Mouse (Mus musculus): ENCODE measurements around the gene Olfr329-ps. TPM values are rescaled to one million over a fixed set of nuclear protein-coding genes. Genes with fewer than 3 reads are reported as not detected.

Gene Olfr329-ps
- polyA plus RNA-seq, 1 experiment = 0.56 TPM

GRCm38 (mm10) chr11:58492455-58492854 lies 53.8 kb downstream of the Olfr329-ps start, which contains the start of gene Olfr332:
Gene Olfr332 (minus strand): TSS chr11:58492555.
- H3K27me3 ChIP-seq (ENCODE audit: control insufficient read depth, insufficient read depth, low read length) = no peaks in the 10 kb centered on the region
- H3K27ac ChIP-seq (ENCODE audit: control insufficient read depth, insufficient read depth, low read depth, low read length) = no peak within 1 kb of the TSS
- H3K4me1 ChIP-seq (ENCODE audit: control insufficient read depth, insufficient read depth, low read length) = 0 out of 2 replicates have a peak, but pooled peaks cover 2% of the 10 kb centered on the region
- TF ChIP-seq POLR2A (IDR thresholded peaks at IDR 0.05; ENCODE audit: control insufficient read depth, low read depth, low read length) (no peak), CTCF (IDR thresholded peaks at IDR 0.05; ENCODE audit: control insufficient read depth, insufficient read depth, insufficient replicate concordance, low read depth, low read length) (no peak)
- no peaks in the 10 kb centered on the region for H3K36me3 ChIP-seq (ENCODE audit: control insufficient read depth, insufficient read depth, low read length)
- H3K4me3 ChIP-seq (ENCODE audit: control insufficient read depth, low read depth, low read length) = no peak within 1 kb of the TSS

Other genes starting within 250 kb of the Olfr329-ps start
- 11.2 and 14.0 TPM in 2 replicates for gene Zfp692, start 239.4 kb downstream of the Olfr329-ps start, polyA plus RNA-seq (2012; rRNA removed)
- gene Zfp672, start 216.1 kb downstream of the Olfr329-ps start, polyA plus RNA-seq (2012; rRNA removed) = 43.7 and 48.9 TPM in 2 replicates
- 8.6 and 9.5 TPM in 2 replicates for gene Sh3bp5l, start 215.7 kb downstream of the Olfr329-ps start, polyA plus RNA-seq (2012; rRNA removed)
- 4.0 and 4.3 TPM in 2 replicates for gene Lypd8, start 167.4 kb downstream of the Olfr329-ps start, polyA plus RNA-seq (2012; rRNA removed)
- gene 1810065E05Rik, start 125.3 kb downstream of the Olfr329-ps start, polyA plus RNA-seq (2012; rRNA removed) = 0.81 and 4.0 TPM in 2 replicates
- gene Gm12253, start 113.9 kb downstream of the Olfr329-ps start, polyA plus RNA-seq (2012; rRNA removed) = not detected in 2 replicates
- 218 and 223 TPM in 2 replicates for gene Lypd9, start 93.5 kb downstream of the Olfr329-ps start, polyA plus RNA-seq (2012; rRNA removed)
- 0.16 and 0.38 TPM in 2 replicates for gene Olfr30, start 84.2 kb downstream of the Olfr329-ps start, polyA plus RNA-seq (2012; rRNA removed)
- gene Olfr332, start 53.9 kb downstream of the Olfr329-ps start, polyA plus RNA-seq (2012; rRNA removed) = 0.02 TPM in 1 of 2 replicates, not detected in the other
- 0.13 and 0.21 TPM in 2 replicates for gene Olfr331, start 43.9 kb downstream of the Olfr329-ps start, polyA plus RNA-seq (2012; rRNA removed)
- 1.1 and 1.7 TPM in 2 replicates for gene Olfr330, start 11.6 kb downstream of the Olfr329-ps start, polyA plus RNA-seq (2012; rRNA removed)
- not detected in 2 replicates for gene Olfr328, start 9.2 kb upstream of the Olfr329-ps start, polyA plus RNA-seq (2012; rRNA removed)
- gene Olfr224, start 24.1 kb upstream of the Olfr329-ps start, polyA plus RNA-seq (2012; rRNA removed) = 0.11 TPM in 1 of 2 replicates, not detected in the other
- 0.20 and 0.89 TPM in 2 replicates for gene Olfr325, start 31.3 kb upstream of the Olfr329-ps start, polyA plus RNA-seq (2012; rRNA removed)
- gene Olfr324, start 48.7 kb upstream of the Olfr329-ps start, polyA plus RNA-seq (2012; rRNA removed) = not detected in 2 replicates
- not detected in 2 replicates for gene 2210407C18Rik, start 69.7 kb upstream of the Olfr329-ps start, polyA plus RNA-seq (2012; rRNA removed)
- 0.57 and 2.2 TPM in 2 replicates for gene Olfr323, start 84.1 kb upstream of the Olfr329-ps start, polyA plus RNA-seq (2012; rRNA removed)
- gene Trim58, start 94.0 kb upstream of the Olfr329-ps start, polyA plus RNA-seq (2012; rRNA removed) = not detected in 2 replicates
- gene Olfr322, start 112.4 kb upstream of the Olfr329-ps start, polyA plus RNA-seq (2012; rRNA removed) = not detected in 2 replicates
- gene Olfr320, start 134.7 kb upstream of the Olfr329-ps start, polyA plus RNA-seq (2012; rRNA removed) = not detected in 2 replicates
- gene Olfr319, start 152.7 kb upstream of the Olfr329-ps start, polyA plus RNA-seq (2012; rRNA removed) = not detected in 2 replicates
- gene Olfr318, start 177.6 kb upstream of the Olfr329-ps start, polyA plus RNA-seq (2012; rRNA removed) = 0.35 TPM in 1 of 2 replicates, not detected in the other
- gene Olfr317, start 192.8 kb upstream of the Olfr329-ps start, polyA plus RNA-seq (2012; rRNA removed) = 0.16 and 0.96 TPM in 2 replicates
- 0.29 and 3.1 TPM in 2 replicates for gene Olfr316, start 206.3 kb upstream of the Olfr329-ps start, polyA plus RNA-seq (2012; rRNA removed)
- not detected in 2 replicates for gene Olfr315, start 226.8 kb upstream of the Olfr329-ps start, polyA plus RNA-seq (2012; rRNA removed)
- gene Olfr314, start 236.5 kb upstream of the Olfr329-ps start, polyA plus RNA-seq (2012; rRNA removed) = not detected in 2 replicates

Data from testis, adult 2 months (tissue).